Mouse (Mus musculus): Measurements from ENCODE around the gene Adgrv1. TPM values are rescaled to one million over a fixed set of nuclear protein-coding genes. Genes with fewer than 3 reads are reported as not detected.

Adgrv1 gene
- total RNA-seq (2023) = not detected

GRCm38 (mm10) chr13:81632720-81633415 is at the start of gene Adgrv1:
Gene Adgrv1, minus strand, starts transcription at chr13:81633154.

GRCm38 (mm10) chr13:81657351-81658052 is 24.5 kb upstream of the Adgrv1 start, which contains the start of gene Lysmd3:
Gene Lysmd3, plus strand, starts transcription at chr13:81657663.

Other genes with a start within 250 kb of the Adgrv1 start
- gene Lysmd3, start 24.5 kb upstream of the Adgrv1 start, total RNA-seq (2023) = 38.8 TPM
- gene Polr3g, start 77.9 kb upstream of the Adgrv1 start, total RNA-seq (2023) = 13.5 TPM
- 8.0 TPM for gene Mblac2, start 78.2 kb upstream of the Adgrv1 start, total RNA-seq (2023)
- gene Cetn3, start 149.9 kb upstream of the Adgrv1 start, total RNA-seq (2023) = 83.6 TPM